In the genomic region with DNA sequence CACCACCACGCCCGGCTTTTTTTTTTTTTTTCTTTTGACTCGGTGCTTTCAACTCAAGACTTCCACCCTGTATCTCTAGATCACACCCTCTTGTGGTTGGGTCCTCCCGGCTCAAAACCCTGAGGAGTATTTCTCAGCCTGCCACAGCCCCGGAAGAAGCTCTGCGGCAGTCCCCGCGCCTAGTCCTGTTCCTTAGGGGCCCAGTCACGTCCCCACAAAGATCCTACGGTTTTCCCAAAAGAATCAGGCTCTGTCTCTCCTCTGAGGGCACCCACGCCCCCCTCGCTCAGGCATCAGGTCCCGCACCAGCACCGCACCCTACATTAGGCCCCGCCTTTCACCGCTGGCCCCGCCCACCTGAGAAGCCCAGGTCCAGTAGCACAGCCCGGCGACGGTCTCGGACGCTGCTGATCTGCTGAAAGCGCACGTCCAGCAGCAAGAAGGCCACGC, we compare ENCODE assay signal across 8 mouse cellular contexts. TPM values are rescaled to one million over a fixed set of nuclear protein-coding genes. Genes with fewer than 3 reads are reported as not detected.
A peak's percentile ranks its signal among the peaks of the same experiment; 100 is the strongest.
DNase-seq lines count a peak whose midpoint lies in the region; ATAC-seq and TF ChIP-seq lines count a peak whose summit lies in the region.

No protein-coding gene starts in this region.

- no peak for TF ChIP-seq POLR2A in cerebellum, adult 2 months (IDR thresholded peaks at IDR 0.05; ENCODE audit: borderline replicate concordance, insufficient read depth, low read length)
- TF ChIP-seq POLR2A in bone marrow, adult 2 months (IDR thresholded peaks at IDR 0.05; ENCODE audit: borderline replicate concordance, control insufficient read depth, low read depth, low read length): no peak; the same call in 1 of the 2 replicates
- TF ChIP-seq POLR2A in kidney, adult 2 months (IDR thresholded peaks at IDR 0.05; ENCODE audit: low read depth, low read length): no peak

- H3K9me3 ChIP-seq in forebrain, postnatal 0 days (ENCODE audit: low read length): no peaks in the 10 kb centered on the region
- no peaks in the 10 kb centered on the region for H3K9me3 ChIP-seq in lung, embryonic 16.5 days (ENCODE audit: control insufficient read depth, low read length)

- WGBS in cerebellum, adult 2 months: 16% methylated on average over 25 of the region's 25 CpGs
- under 1% methylated on average over 25 of the region's 25 CpGs for WGBS in bone marrow, adult 2 months
- 2% methylated on average over 25 of the region's 25 CpGs for WGBS in forebrain, postnatal 0 days
- WGBS in kidney, adult 2 months: 4% methylated on average over 25 of the region's 25 CpGs
- WGBS in lung, embryonic 16.5 days: 2% methylated on average over 25 of the region's 25 CpGs

- no peak overlapping the region for H3K27ac ChIP-seq in cerebellum, adult 2 months (ENCODE audit: insufficient read depth, low read length)
- no peak overlapping the region for H3K27ac ChIP-seq in bone marrow, adult 2 months (ENCODE audit: control insufficient read depth, insufficient read depth, low read depth, low read length, poor library complexity)
- H3K27ac ChIP-seq in forebrain, postnatal 0 days (ENCODE audit: low read depth, low read length): no peak overlapping the region
- no peak overlapping the region for H3K27ac ChIP-seq in kidney, adult 2 months (ENCODE audit: insufficient read depth, low read depth, low read length)
- no peak overlapping the region for H3K27ac ChIP-seq in lung, embryonic 16.5 days (ENCODE audit: low read length)

- H3K9ac ChIP-seq in forebrain, postnatal 0 days: peak overlapping the region; percentile 43
- peak overlapping the region; percentile 60 for H3K9ac ChIP-seq in lung, embryonic 16.5 days (ENCODE audit: low read length)

- no peak for ATAC-seq in forebrain, postnatal 0 days
- peak; percentile 76 for ATAC-seq in lung, embryonic 16.5 days (ENCODE audit: low read depth)

- no peaks in the 10 kb centered on the region for H3K27me3 ChIP-seq in cerebellum, adult 2 months (ENCODE audit: control insufficient read depth, insufficient read depth, low read length)
- H3K27me3 ChIP-seq in forebrain, postnatal 0 days (ENCODE audit: insufficient read depth, low read length): no peaks in the 10 kb centered on the region
- 0 out of 2 replicates have a peak, but pooled peaks cover 2% of the 10 kb centered on the region for H3K27me3 ChIP-seq in kidney, adult 2 months (replicated peaks; ENCODE audit: control insufficient read depth, insufficient read depth, low read length)
- H3K27me3 ChIP-seq in lung, embryonic 16.5 days (ENCODE audit: control insufficient read depth, insufficient read depth, low read depth, low read length): peaks cover 36% of the 10 kb centered on the region

- no peak for DNase-seq in cerebellum, adult 2 months
- DNase-seq in cerebellum, adult 9-10 months: no peak
- DNase-seq in forebrain, postnatal 0 days: no peak
- DNase-seq in kidney, adult 2 months: peak; percentile 75
- peak; percentile 41 for DNase-seq in retina, embryonic 14.5 days (ENCODE audit: low spot score)
- DNase-seq in left cerebral cortex, postnatal 25 days (ENCODE audit: low spot score in 2 of 2): no peak

- TF ChIP-seq CTCF in cerebellum, adult 2 months (IDR thresholded peaks at IDR 0.05; ENCODE audit: borderline replicate concordance, insufficient read depth, low read depth, low read length): no peak
- TF ChIP-seq CTCF in bone marrow, adult 2 months (IDR thresholded peaks at IDR 0.05; ENCODE audit: control insufficient read depth, insufficient read depth, low read length): no peak
- TF ChIP-seq CTCF in forebrain, postnatal 0 days (IDR thresholded peaks at IDR 0.05; ENCODE audit: low read depth): no peak
- no peak for TF ChIP-seq CTCF in kidney, adult 2 months (conservative IDR thresholded peaks at IDR 0.05; ENCODE audit: insufficient read depth, insufficient read length, low read depth, low read length)

- intact Hi-C loops in left cerebral cortex, postnatal 25 days (cut with DNase I): no loop called here

- peaks cover 21% of the 10 kb centered on the region for H3K36me3 ChIP-seq in forebrain, postnatal 0 days (ENCODE audit: insufficient read depth)
- H3K36me3 ChIP-seq in kidney, adult 2 months (ENCODE audit: control insufficient read depth, insufficient read depth, low read length): no peaks in the 10 kb centered on the region
- H3K36me3 ChIP-seq in lung, embryonic 16.5 days (ENCODE audit: control insufficient read depth, insufficient read depth, low read length): no peaks in the 10 kb centered on the region; the same call in 1 of the 2 replicates

- H3K4me1 ChIP-seq in cerebellum, adult 2 months (ENCODE audit: control insufficient read depth, insufficient read depth, low read length): peaks cover 20% of the 10 kb centered on the region
- H3K4me1 ChIP-seq in bone marrow, adult 2 months (ENCODE audit: control insufficient read depth, insufficient read depth, low read length): no peaks in the 10 kb centered on the region
- peaks cover 22% of the 10 kb centered on the region for H3K4me1 ChIP-seq in forebrain, postnatal 0 days (ENCODE audit: insufficient read depth)
- no peaks in the 10 kb centered on the region for H3K4me1 ChIP-seq in kidney, adult 2 months (ENCODE audit: control insufficient read depth, insufficient read depth, low read length)
- peaks cover 8% of the 10 kb centered on the region for H3K4me1 ChIP-seq in lung, embryonic 16.5 days (replicated peaks; ENCODE audit: control insufficient read depth, insufficient read depth, low read length)

- peak overlapping the region; percentile 74 for H3K4me2 ChIP-seq in forebrain, postnatal 0 days (ENCODE audit: low read depth)
- H3K4me2 ChIP-seq in lung, embryonic 16.5 days (ENCODE audit: low read depth, low read length): peak overlapping the region; percentile 70

- peak overlapping the region; percentile 26 for H3K4me3 ChIP-seq in cerebellum, adult 2 months (replicated peaks; ENCODE audit: insufficient read depth, low read depth, low read length)
- H3K4me3 ChIP-seq in bone marrow, adult 2 months (replicated peaks; ENCODE audit: control insufficient read depth, low read depth, low read length): peak overlapping the region; percentile 62
- H3K4me3 ChIP-seq in forebrain, postnatal 0 days (ENCODE audit: low read depth, low read length): peak overlapping the region; percentile 28
- peak overlapping the region; percentile 29; the same call in 1 of the 2 replicates for H3K4me3 ChIP-seq in kidney, adult 2 months (ENCODE audit: insufficient read depth, low read depth, low read length)
- H3K4me3 ChIP-seq in lung, embryonic 16.5 days (ENCODE audit: low read length): peak overlapping the region; percentile 48

RNA-seq across cellular contexts. Expression of gene Syngr3, which starts 2.6 kb away (rescaled TPM):
- polyA plus RNA-seq in cerebellum, adult 2 months (2012; rRNA removed): 130 and 132 TPM in 2 replicates
- not detected in 2 replicates for polyA plus RNA-seq in bone marrow, adult 2 months (2011; ENCODE audit: insufficient read depth, insufficient read length, low replicate concordance, missing spikeins)
- total RNA-seq in forebrain, postnatal 0 days (2014; rRNA removed): 218 and 221 TPM in 2 replicates
- polyA plus RNA-seq in forebrain, postnatal 0 days (2015; fragmentation: Nextera tagmentation; extraction: Ambion mirVana): 255 and 290 TPM in 2 replicates
- polyA plus RNA-seq in kidney, adult 2 months (2012; rRNA removed): 1.5 and 2.2 TPM in 2 replicates
- polyA plus RNA-seq in lung, embryonic 16.5 days (2015; fragmentation: Nextera tagmentation; extraction: Ambion mirVana): 1.5 and 1.9 TPM in 2 replicates
- total RNA-seq in left cerebral cortex, postnatal 25 days (2021): 100 to 1,000 TPM; 203 to 214 TPM

RNA-seq across cellular contexts. Expression of gene Gfer, which starts 8.8 kb away (rescaled TPM):
- polyA plus RNA-seq in cerebellum, adult 2 months (2012; rRNA removed): 26.7 and 30.9 TPM in 2 replicates
- polyA plus RNA-seq in bone marrow, adult 2 months (2011; ENCODE audit: insufficient read depth, insufficient read length, low replicate concordance, missing spikeins): 19.3 and 42.9 TPM in 2 replicates
- 34.5 and 34.7 TPM in 2 replicates for total RNA-seq in forebrain, postnatal 0 days (2014; rRNA removed)
- 35.4 and 38.0 TPM in 2 replicates for polyA plus RNA-seq in forebrain, postnatal 0 days (2015; fragmentation: Nextera tagmentation; extraction: Ambion mirVana)
- 29.8 and 34.7 TPM in 2 replicates for polyA plus RNA-seq in kidney, adult 2 months (2012; rRNA removed)
- polyA plus RNA-seq in lung, embryonic 16.5 days (2015; fragmentation: Nextera tagmentation; extraction: Ambion mirVana): 37.2 and 41.9 TPM in 2 replicates
- total RNA-seq in left cerebral cortex, postnatal 25 days (2021): 10 to 100 TPM; 19.9 to 20.2 TPM

RNA-seq across cellular contexts. Expression of gene Noxo1, which starts 8.9 kb away (rescaled TPM):
- 7.3 and 7.4 TPM in 2 replicates for polyA plus RNA-seq in cerebellum, adult 2 months (2012; rRNA removed)
- polyA plus RNA-seq in bone marrow, adult 2 months (2011; ENCODE audit: insufficient read depth, insufficient read length, low replicate concordance, missing spikeins): 2.1 and 2.5 TPM in 2 replicates
- total RNA-seq in forebrain, postnatal 0 days (2014; rRNA removed): 3.8 and 4.5 TPM in 2 replicates
- polyA plus RNA-seq in forebrain, postnatal 0 days (2015; fragmentation: Nextera tagmentation; extraction: Ambion mirVana): 1.4 and 2.5 TPM in 2 replicates
- polyA plus RNA-seq in kidney, adult 2 months (2012; rRNA removed): 5.6 and 7.1 TPM in 2 replicates
- 4.2 and 4.8 TPM in 2 replicates for polyA plus RNA-seq in lung, embryonic 16.5 days (2015; fragmentation: Nextera tagmentation; extraction: Ambion mirVana)
- 1 to 10 TPM; 3.1 to 3.7 TPM for total RNA-seq in left cerebral cortex, postnatal 25 days (2021)

RNA-seq across cellular contexts. Expression of gene Zfp598, which starts 17.7 kb away (rescaled TPM):
- polyA plus RNA-seq in cerebellum, adult 2 months (2012; rRNA removed): 92.6 and 98.6 TPM in 2 replicates
- polyA plus RNA-seq in bone marrow, adult 2 months (2011; ENCODE audit: insufficient read depth, insufficient read length, low replicate concordance, missing spikeins): 19.6 and 29.3 TPM in 2 replicates
- 31.2 and 41.5 TPM in 2 replicates for total RNA-seq in forebrain, postnatal 0 days (2014; rRNA removed)
- polyA plus RNA-seq in forebrain, postnatal 0 days (2015; fragmentation: Nextera tagmentation; extraction: Ambion mirVana): 14.6 and 15.0 TPM in 2 replicates
- polyA plus RNA-seq in kidney, adult 2 months (2012; rRNA removed): 44.3 and 57.6 TPM in 2 replicates
- 15.0 and 18.1 TPM in 2 replicates for polyA plus RNA-seq in lung, embryonic 16.5 days (2015; fragmentation: Nextera tagmentation; extraction: Ambion mirVana)
- 10 to 100 TPM; 38.5 to 39.3 TPM for total RNA-seq in left cerebral cortex, postnatal 25 days (2021)

RNA-seq across cellular contexts. Expression of gene Tbl3, which starts 20.3 kb away (rescaled TPM):
- polyA plus RNA-seq in cerebellum, adult 2 months (2012; rRNA removed): 60.6 and 62.4 TPM in 2 replicates
- polyA plus RNA-seq in bone marrow, adult 2 months (2011; ENCODE audit: insufficient read depth, insufficient read length, low replicate concordance, missing spikeins): 19.4 and 28.1 TPM in 2 replicates
- total RNA-seq in forebrain, postnatal 0 days (2014; rRNA removed): 39.0 and 59.2 TPM in 2 replicates
- polyA plus RNA-seq in forebrain, postnatal 0 days (2015; fragmentation: Nextera tagmentation; extraction: Ambion mirVana): 45.7 and 48.0 TPM in 2 replicates
- polyA plus RNA-seq in kidney, adult 2 months (2012; rRNA removed): 48.6 and 49.4 TPM in 2 replicates
- 66.9 and 67.9 TPM in 2 replicates for polyA plus RNA-seq in lung, embryonic 16.5 days (2015; fragmentation: Nextera tagmentation; extraction: Ambion mirVana)
- 10 to 100 TPM; 26.1 to 27.4 TPM for total RNA-seq in left cerebral cortex, postnatal 25 days (2021)

Comparison
In these comparisons a context has a peak if more than half of its experiments do, and no peak if none do; other contexts are left out.
1. DNase-seq: peak in kidney, adult 2 months (single experiment) and retina, embryonic 14.5 days (single experiment); none in cerebellum, adult 2 months (0 of 2), cerebellum, adult 9-10 months (single experiment), forebrain, postnatal 0 days (single experiment) and left cerebral cortex, postnatal 25 days (0 of 2).
2. RNA of gene Syngr3, which starts 2.6 kb away (polyA plus RNA-seq): 255 to 290 TPM in forebrain, postnatal 0 days and 130 to 132 TPM in cerebellum, adult 2 months; 1.5 to 2.2 TPM in kidney, adult 2 months, 1.5 to 1.9 TPM in lung, embryonic 16.5 days and not detected in bone marrow, adult 2 months; every median in the first group is over 10 times any median in the second.
3. Peak in every context shown above with its lines, with median percentiles within 50 percentile points of each other: H3K4me3 ChIP-seq.